Mouse (Mus musculus): ENCODE measurements around the gene Ryr1.

- TF ChIP-seq CTCF (IDR thresholded peaks at IDR 0.05) (no peak), EP300 (IDR thresholded peaks at IDR 0.05) (no peak)
Observed at GRCm38 (mm10) chr7:29007224-29008101, 117.5 kb downstream of the Ryr1 start.

Data from lung, postnatal 0 days (tissue).